Mouse (Mus musculus): ENCODE data around the gene Phlpp2. TPM values are rescaled to one million over a fixed set of nuclear protein-coding genes. Genes with fewer than 3 reads are reported as not detected.

The Phlpp2 gene
- total and polyA plus RNA-seq, 2 experiments from 2014 or later, result 2.9 to 13.6 TPM

- peaks cover 4% of the 10 kb centered on the region for H3K27me3 ChIP-seq (ENCODE audit: insufficient read depth, low read length)
- peak within 1 kb of the TSS; percentile 54 for H3K4me2 ChIP-seq (ENCODE audit: low read depth)
- H3K4me1 ChIP-seq (ENCODE audit: insufficient read depth), result peaks cover 3% of the 10 kb centered on the region; the same call in 1 of the 2 replicates
- H3K27ac ChIP-seq (ENCODE audit: low read depth, low read length), result no peak within 1 kb of the TSS
- H3K4me3 ChIP-seq (ENCODE audit: low read depth, low read length), result peak within 1 kb of the TSS; percentile 36
- WGBS, result 2% methylated on average over 62 of the region's 64 CpGs
- ATAC-seq, result peak; percentile 48
- TF ChIP-seq CTCF (IDR thresholded peaks at IDR 0.05; ENCODE audit: low read depth), result peak; percentile 84
- H3K9ac ChIP-seq, result peak within 1 kb of the TSS; percentile 41; the same call in 1 of the 2 replicates
- H3K36me3 ChIP-seq (ENCODE audit: insufficient read depth), result no peaks in the 10 kb centered on the region
- no peaks in the 10 kb centered on the region for H3K9me3 ChIP-seq (ENCODE audit: low read length)
- DNase-seq, result peak; percentile 71
Observed at GRCm38 (mm10) chr8:109961693-109962367, 93.5 kb downstream of the Phlpp2 start, which contains the start of gene Marveld3. Gene Marveld3 (minus strand): TSS chr8:109962203.

GRCm38 (mm10) chr8:109962896-109963295 is 94.6 kb downstream of the Phlpp2 start:
- no peak overlapping the region for H3K9ac ChIP-seq
- no peak overlapping the region for H3K4me2 ChIP-seq (ENCODE audit: low read depth)
- no peak overlapping the region for H3K27ac ChIP-seq (ENCODE audit: low read depth, low read length)
- peaks cover 4% of the 10 kb centered on the region for H3K27me3 ChIP-seq (ENCODE audit: insufficient read depth, low read length)
- H3K4me1 ChIP-seq (ENCODE audit: insufficient read depth), result no peaks in the 10 kb centered on the region
- no peak overlapping the region for H3K4me3 ChIP-seq (ENCODE audit: low read depth, low read length)
- H3K9me3 ChIP-seq (ENCODE audit: low read length), result no peaks in the 10 kb centered on the region
- no peaks in the 10 kb centered on the region for H3K36me3 ChIP-seq (ENCODE audit: insufficient read depth)
- WGBS, result 82% methylated on average over 9 of the region's 9 CpGs
- no peak for TF ChIP-seq CTCF (IDR thresholded peaks at IDR 0.05; ENCODE audit: low read depth)
- no peak for DNase-seq
- no peak for ATAC-seq

GRCm38 (mm10) chr8:109963421-109963820 is 95.1 kb downstream of the Phlpp2 start:
- Histone ChIP-seq H3K27me3 (ENCODE audit: insufficient read depth, low read length) (peaks cover 4% of the 10 kb centered on the region), H3K9ac (no peak overlapping the region), H3K36me3 (ENCODE audit: insufficient read depth) (no peaks in the 10 kb centered on the region), H3K27ac (ENCODE audit: low read depth, low read length) (no peak overlapping the region), H3K9me3 (ENCODE audit: low read length) (no peaks in the 10 kb centered on the region), H3K4me1 (ENCODE audit: insufficient read depth) (no peaks in the 10 kb centered on the region), H3K4me2 (ENCODE audit: low read depth) (no peak overlapping the region), H3K4me3 (ENCODE audit: low read depth, low read length) (no peak overlapping the region)
- DNase-seq (no peak), ATAC-seq (no peak)
- no peak for TF ChIP-seq CTCF (IDR thresholded peaks at IDR 0.05; ENCODE audit: low read depth)
- WGBS, result 75% methylated on average over 13 of the region's 13 CpGs

- Histone ChIP-seq H3K4me1 (ENCODE audit: insufficient read depth) (no peaks in the 10 kb centered on the region), H3K9me3 (ENCODE audit: low read length) (no peaks in the 10 kb centered on the region), H3K4me3 (ENCODE audit: low read depth, low read length) (no peak overlapping the region), H3K27me3 (ENCODE audit: insufficient read depth, low read length) (peaks cover 4% of the 10 kb centered on the region), H3K27ac (ENCODE audit: low read depth, low read length) (no peak overlapping the region), H3K4me2 (ENCODE audit: low read depth) (no peak overlapping the region), H3K36me3 (ENCODE audit: insufficient read depth) (no peaks in the 10 kb centered on the region), H3K9ac (no peak overlapping the region)
- DNase-seq (no peak), ATAC-seq (no peak)
- TF ChIP-seq CTCF (IDR thresholded peaks at IDR 0.05; ENCODE audit: low read depth), result no peak
- 78% methylated on average over 4 of the region's 4 CpGs for whole genome bisulfite sequencing
Observed at GRCm38 (mm10) chr8:109964106-109964505, 95.8 kb downstream of the Phlpp2 start.

GRCm38 (mm10) chr8:109968837-109969236 is 100.5 kb downstream of the Phlpp2 start:
- WGBS, result 57% methylated on average over 10 of the region's 10 CpGs
- Histone ChIP-seq H3K4me1 (ENCODE audit: insufficient read depth) (no peaks in the 10 kb centered on the region), H3K9ac (no peak overlapping the region), H3K27ac (ENCODE audit: low read depth, low read length) (no peak overlapping the region), H3K9me3 (ENCODE audit: low read length) (no peaks in the 10 kb centered on the region), H3K4me3 (ENCODE audit: low read depth, low read length) (no peak overlapping the region), H3K36me3 (ENCODE audit: insufficient read depth) (no peaks in the 10 kb centered on the region), H3K27me3 (ENCODE audit: insufficient read depth, low read length) (no peaks in the 10 kb centered on the region), H3K4me2 (ENCODE audit: low read depth) (no peak overlapping the region)
- DNase-seq, result no peak
- no peak for TF ChIP-seq CTCF (IDR thresholded peaks at IDR 0.05; ENCODE audit: low read depth)
- ATAC-seq, result no peak

- Histone ChIP-seq H3K4me2 (ENCODE audit: low read depth) (no peak overlapping the region), H3K27me3 (ENCODE audit: insufficient read depth, low read length) (no peaks in the 10 kb centered on the region), H3K27ac (ENCODE audit: low read depth, low read length) (no peak overlapping the region), H3K9ac (no peak overlapping the region), H3K36me3 (ENCODE audit: insufficient read depth) (no peaks in the 10 kb centered on the region), H3K4me3 (ENCODE audit: low read depth, low read length) (no peak overlapping the region), H3K9me3 (ENCODE audit: low read length) (no peaks in the 10 kb centered on the region), H3K4me1 (ENCODE audit: insufficient read depth) (no peaks in the 10 kb centered on the region)
- DNase-seq (peak; percentile 78), ATAC-seq (peak; percentile 40)
- TF ChIP-seq CTCF (IDR thresholded peaks at IDR 0.05; ENCODE audit: low read depth), result peak; percentile 89
- WGBS, result 7% methylated on average over 9 of the region's 9 CpGs
Observed at GRCm38 (mm10) chr8:109970323-109970722, 102.0 kb downstream of the Phlpp2 start.

- WGBS, result 86% methylated on average over 4 of the region's 4 CpGs
- DNase-seq, result no peak
- no peak for TF ChIP-seq CTCF (IDR thresholded peaks at IDR 0.05; ENCODE audit: low read depth)
- no peak for ATAC-seq
- no peak overlapping the region for H3K27ac ChIP-seq (ENCODE audit: low read depth, low read length)
- H3K4me3 ChIP-seq (ENCODE audit: low read depth, low read length), result no peak overlapping the region
- no peaks in the 10 kb centered on the region for H3K4me1 ChIP-seq (ENCODE audit: insufficient read depth)
- H3K27me3 ChIP-seq (ENCODE audit: insufficient read depth, low read length), result no peaks in the 10 kb centered on the region
- H3K4me2 ChIP-seq (ENCODE audit: low read depth), result no peak overlapping the region
- H3K9ac ChIP-seq, result no peak overlapping the region
- H3K36me3 ChIP-seq (ENCODE audit: insufficient read depth), result no peaks in the 10 kb centered on the region
- H3K9me3 ChIP-seq (ENCODE audit: low read length), result no peaks in the 10 kb centered on the region
Observed at GRCm38 (mm10) chr8:109972901-109973300, 104.6 kb downstream of the Phlpp2 start.
